Mouse (Mus musculus): ENCODE results near the gene Gm4969. TPM values are rescaled to one million over a fixed set of nuclear protein-coding genes. Genes with fewer than 3 reads are reported as not detected.

Gm4969 gene
- polyA plus RNA-seq, 1 experiment from 2014 or later, result 3.0 TPM

DNA sequence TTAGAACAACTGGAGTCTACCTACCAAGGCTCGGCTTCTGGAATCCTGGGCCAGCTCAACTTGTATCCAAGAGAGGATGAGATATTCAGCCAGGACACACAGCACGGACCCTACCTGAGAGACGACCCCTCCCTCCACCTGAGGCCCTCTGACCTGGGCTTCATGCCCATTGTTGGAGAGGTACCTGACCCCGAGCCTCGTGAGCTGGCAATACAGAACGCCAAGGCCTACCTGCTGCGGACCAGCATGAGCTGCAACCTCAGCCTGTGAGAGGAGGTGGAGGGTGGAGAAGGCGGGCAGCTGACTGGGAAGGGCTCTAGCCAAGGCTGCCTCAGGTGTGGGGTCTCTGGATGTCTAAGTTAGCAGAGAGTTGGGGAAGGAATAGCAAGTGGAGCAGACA, 63.1 kb downstream of the Gm4969 start:
- DNase-seq (no peak), ATAC-seq (ENCODE audit: insufficient read depth) (no peak)
- Histone ChIP-seq H3K36me3 (ENCODE audit: insufficient read depth) (peaks cover 46% of the 10 kb centered on the region), H3K27me3 (ENCODE audit: insufficient read depth, low read length) (no peaks in the 10 kb centered on the region), H3K9me3 (ENCODE audit: low read depth, low read length) (no peaks in the 10 kb centered on the region), H3K27ac (ENCODE audit: low read depth) (no peak overlapping the region), H3K9ac (no peak overlapping the region), H3K4me3 (ENCODE audit: low read depth, low read length) (no peak overlapping the region), H3K4me2 (no peak overlapping the region), H3K4me1 (ENCODE audit: insufficient read depth) (no peaks in the 10 kb centered on the region)
- no peak for TF ChIP-seq CTCF (IDR thresholded peaks at IDR 0.05; ENCODE audit: low read depth)
- WGBS, result 89% methylated on average over 8 of the region's 8 CpGs

GRCm38 (mm10) chr7:19054777-19055076, 63.4 kb downstream of the Gm4969 start:
- no peak for TF ChIP-seq CTCF (IDR thresholded peaks at IDR 0.05; ENCODE audit: low read depth)
- Histone ChIP-seq H3K9ac (no peak overlapping the region), H3K4me1 (ENCODE audit: insufficient read depth) (no peaks in the 10 kb centered on the region), H3K9me3 (ENCODE audit: low read depth, low read length) (no peaks in the 10 kb centered on the region), H3K4me3 (ENCODE audit: low read depth, low read length) (no peak overlapping the region), H3K27ac (ENCODE audit: low read depth) (no peak overlapping the region), H3K27me3 (ENCODE audit: insufficient read depth, low read length) (no peaks in the 10 kb centered on the region), H3K36me3 (ENCODE audit: insufficient read depth) (peaks cover 50% of the 10 kb centered on the region), H3K4me2 (no peak overlapping the region)
- WGBS, result 72% methylated on average over 9 of the region's 9 CpGs
- DNase-seq (no peak), ATAC-seq (ENCODE audit: insufficient read depth) (peak; percentile 4; the same call in 1 of the 2 replicates)

DNA sequence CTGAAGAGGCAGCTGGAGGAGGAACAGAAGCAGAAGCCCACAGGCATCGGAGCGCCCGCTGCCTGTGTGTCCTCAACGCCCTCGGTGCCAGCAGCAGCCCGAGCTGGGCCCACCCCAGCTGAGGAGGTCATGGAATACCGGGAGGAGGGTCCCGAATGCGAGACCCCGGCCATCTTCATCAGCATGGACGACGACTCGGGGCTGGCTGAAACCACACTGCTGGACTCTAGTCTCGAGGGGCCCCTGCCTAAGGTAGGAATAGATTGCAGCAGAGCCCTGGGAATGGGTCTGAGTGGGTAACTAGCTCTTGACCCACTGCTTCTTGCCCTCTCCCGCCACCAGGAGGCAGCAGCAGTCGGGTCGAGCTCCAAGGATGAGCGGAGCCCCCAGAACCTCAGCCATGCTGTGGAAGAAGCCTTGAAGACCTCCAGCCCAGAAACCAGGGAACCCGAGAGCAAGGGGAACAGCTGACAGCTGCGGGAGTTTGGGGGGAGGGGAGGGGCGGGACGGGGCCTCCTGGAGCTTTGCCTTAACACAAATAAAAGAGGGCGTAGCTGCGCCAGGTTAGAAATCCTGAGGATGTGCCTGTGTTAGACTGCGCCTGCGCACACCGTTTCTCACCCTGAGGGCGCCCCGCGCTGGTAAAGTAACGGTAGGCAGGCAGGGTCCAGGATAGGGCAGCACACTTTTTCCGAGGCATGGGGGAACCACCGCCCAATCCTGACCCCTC, 64.0 kb downstream of the Gm4969 start, which contains the start of gene Rsph6a:
Rsph6a (plus strand) TSS at position 644 of the 730 bp plus-strand sequence.
- WGBS, result 31% methylated on average over 33 of the region's 33 CpGs
- TF ChIP-seq CTCF (IDR thresholded peaks at IDR 0.05; ENCODE audit: low read depth), result peak; percentile 69
- no peak within 1 kb of the TSS; the same call in 1 of the 2 replicates for H3K4me2 ChIP-seq
- no peaks in the 10 kb centered on the region for H3K4me1 ChIP-seq (ENCODE audit: insufficient read depth)
- no peak within 1 kb of the TSS for H3K27ac ChIP-seq (ENCODE audit: low read depth)
- ATAC-seq (ENCODE audit: insufficient read depth) (peak; percentile 47; the same call in 1 of the 2 replicates), DNase-seq (peak; percentile 76)
- H3K9ac ChIP-seq, result no peak within 1 kb of the TSS
- no peaks in the 10 kb centered on the region for H3K9me3 ChIP-seq (ENCODE audit: low read depth, low read length)
- no peak within 1 kb of the TSS for H3K4me3 ChIP-seq (ENCODE audit: low read depth, low read length)
- no peaks in the 10 kb centered on the region for H3K27me3 ChIP-seq (ENCODE audit: insufficient read depth, low read length)
- H3K36me3 ChIP-seq (ENCODE audit: insufficient read depth), result peaks cover 55% of the 10 kb centered on the region

DNA sequence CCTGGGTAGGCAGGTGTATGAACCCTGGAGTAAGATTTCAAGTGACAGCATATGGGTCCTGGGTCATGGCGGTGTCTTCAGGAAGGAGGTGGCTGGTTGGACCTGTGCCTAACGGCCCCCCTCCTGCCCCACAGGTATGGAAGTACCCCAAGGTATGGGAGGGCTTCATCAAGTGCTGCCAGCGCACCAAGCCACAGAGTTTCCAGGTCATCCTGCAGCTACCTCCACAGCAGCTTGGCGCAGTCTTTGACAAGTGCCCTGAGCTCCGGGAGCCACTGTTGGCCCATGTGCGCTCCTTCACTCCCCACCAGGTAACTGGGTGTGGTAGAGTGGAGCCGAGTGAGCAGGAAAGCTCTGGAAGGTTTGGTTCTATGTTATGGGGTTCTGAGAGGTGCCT, 65.0 kb downstream of the Gm4969 start:
- 87% methylated on average over 7 of the region's 7 CpGs for WGBS
- Histone ChIP-seq H3K4me1 (ENCODE audit: insufficient read depth) (no peaks in the 10 kb centered on the region), H3K36me3 (ENCODE audit: insufficient read depth) (peaks cover 66% of the 10 kb centered on the region), H3K4me3 (ENCODE audit: low read depth, low read length) (no peak overlapping the region), H3K9me3 (ENCODE audit: low read depth, low read length) (no peaks in the 10 kb centered on the region), H3K27ac (ENCODE audit: low read depth) (no peak overlapping the region), H3K4me2 (no peak overlapping the region), H3K9ac (no peak overlapping the region), H3K27me3 (ENCODE audit: insufficient read depth, low read length) (no peaks in the 10 kb centered on the region)
- DNase-seq (no peak), ATAC-seq (ENCODE audit: insufficient read depth) (no peak)
- no peak for TF ChIP-seq CTCF (IDR thresholded peaks at IDR 0.05; ENCODE audit: low read depth)

DNA sequence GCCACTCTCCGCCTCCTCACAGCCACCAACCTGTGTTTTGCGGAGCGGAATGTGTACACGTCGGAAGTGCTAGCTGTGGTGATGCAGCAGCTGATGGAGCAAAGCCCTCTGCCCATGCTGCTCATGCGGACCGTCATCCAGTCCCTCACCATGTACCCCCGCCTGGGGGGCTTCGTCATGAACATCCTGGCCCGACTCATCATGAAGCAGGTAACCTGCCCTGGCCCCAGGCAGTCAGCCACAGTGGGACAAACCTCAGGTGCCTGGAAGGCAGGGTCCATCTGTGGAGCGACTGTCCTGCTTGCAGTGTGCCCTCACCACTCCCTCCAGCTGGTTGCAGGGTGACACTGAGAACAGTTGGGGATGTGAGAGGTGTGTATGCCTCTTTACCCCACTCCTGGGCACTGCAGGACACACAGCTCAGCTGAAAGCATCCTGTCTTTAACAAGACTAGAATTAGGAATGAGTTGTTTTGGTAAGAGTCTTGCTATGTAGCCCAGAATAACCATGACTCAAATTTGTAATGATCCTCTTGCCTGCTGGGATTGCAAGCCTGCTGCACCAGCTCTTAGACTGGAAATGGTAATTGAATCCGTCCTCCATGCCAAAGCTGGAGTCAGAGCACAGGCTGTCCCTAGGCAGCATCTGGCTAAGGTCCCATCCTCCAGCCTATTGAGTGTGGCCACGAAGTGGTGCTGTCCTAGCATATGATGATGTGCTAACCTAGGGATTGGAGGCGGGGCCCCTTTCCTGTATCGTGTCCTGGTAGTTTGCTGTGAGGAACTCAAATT, 65.6 kb downstream of the Gm4969 start:
- Histone ChIP-seq H3K36me3 (ENCODE audit: insufficient read depth) (peaks cover 72% of the 10 kb centered on the region), H3K4me3 (ENCODE audit: low read depth, low read length) (no peak overlapping the region), H3K27me3 (ENCODE audit: insufficient read depth, low read length) (no peaks in the 10 kb centered on the region), H3K9me3 (ENCODE audit: low read depth, low read length) (no peaks in the 10 kb centered on the region), H3K4me2 (no peak overlapping the region), H3K4me1 (ENCODE audit: insufficient read depth) (no peaks in the 10 kb centered on the region), H3K9ac (no peak overlapping the region), H3K27ac (ENCODE audit: low read depth) (no peak overlapping the region)
- WGBS, result 87% methylated on average over 15 of the region's 15 CpGs
- no peak for DNase-seq
- ATAC-seq (ENCODE audit: insufficient read depth), result no peak
- no peak for TF ChIP-seq CTCF (IDR thresholded peaks at IDR 0.05; ENCODE audit: low read depth)

DNA sequence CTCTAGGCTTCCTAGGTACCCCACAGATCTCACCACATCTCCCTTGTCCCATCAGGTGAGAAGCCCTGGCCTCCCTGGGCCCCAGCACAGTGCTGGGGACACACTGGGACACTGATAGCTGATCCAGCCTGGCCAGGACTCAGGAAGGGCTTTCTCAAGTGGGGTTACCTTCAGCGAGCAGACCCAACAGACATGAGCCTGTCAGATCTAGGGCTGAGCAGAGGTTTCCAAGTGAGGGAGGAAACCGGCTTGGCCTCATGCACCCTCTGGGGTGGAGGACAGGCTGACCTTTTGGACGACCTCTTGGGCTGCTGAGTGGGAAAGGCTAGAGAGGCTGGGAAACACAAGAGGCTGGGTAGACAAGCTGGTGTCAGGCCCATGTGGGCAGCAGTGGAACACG, 67.0 kb downstream of the Gm4969 start:
- Histone ChIP-seq H3K36me3 (ENCODE audit: insufficient read depth) (peaks cover 85% of the 10 kb centered on the region), H3K4me3 (ENCODE audit: low read depth, low read length) (no peak overlapping the region), H3K4me2 (no peak overlapping the region), H3K9me3 (ENCODE audit: low read depth, low read length) (no peaks in the 10 kb centered on the region), H3K27ac (ENCODE audit: low read depth) (no peak overlapping the region), H3K27me3 (ENCODE audit: insufficient read depth, low read length) (no peaks in the 10 kb centered on the region), H3K4me1 (ENCODE audit: insufficient read depth) (no peaks in the 10 kb centered on the region), H3K9ac (no peak overlapping the region)
- DNase-seq (no peak), ATAC-seq (ENCODE audit: insufficient read depth) (no peak)
- no peak for TF ChIP-seq CTCF (IDR thresholded peaks at IDR 0.05; ENCODE audit: low read depth)
- 56% methylated on average over 4 of the region's 4 CpGs for WGBS

GRCm38 (mm10) chr7:19050172-19050571, 68.0 kb downstream of the Gm4969 start:
- Histone ChIP-seq H3K27me3 (ENCODE audit: insufficient read depth, low read length) (no peaks in the 10 kb centered on the region), H3K9ac (no peak overlapping the region), H3K36me3 (ENCODE audit: insufficient read depth) (peaks cover 92% of the 10 kb centered on the region), H3K4me3 (ENCODE audit: low read depth, low read length) (no peak overlapping the region), H3K4me1 (ENCODE audit: insufficient read depth) (no peaks in the 10 kb centered on the region), H3K9me3 (ENCODE audit: low read depth, low read length) (no peaks in the 10 kb centered on the region), H3K4me2 (no peak overlapping the region), H3K27ac (ENCODE audit: low read depth) (no peak overlapping the region)
- no peak for TF ChIP-seq CTCF (IDR thresholded peaks at IDR 0.05; ENCODE audit: low read depth)
- WGBS, result 88% methylated on average over 8 of the region's 8 CpGs
- no peak for DNase-seq
- no peak for ATAC-seq (ENCODE audit: insufficient read depth)

All from lung, embryonic 14.5 days (tissue).